Mouse (Mus musculus) cerebellum, postnatal 10 days (tissue): ENCODE results near the gene Olfr148.

Source experiments
- DNase-seq, 2 experiments: peaks; one replicate each; pipeline ENCODE4 v3.0.0; 2021; ENCODE audit warnings: mixed read lengths in 2 of 2

Gene Olfr148

GRCm38 (mm10) chr9:39610355-39610754 is at the start of gene Olfr148:
Gene Olfr148 (plus strand): TSS chr9:39610655.
- DNase-seq, result no peak

- DNase-seq, result no peak
Measured at GRCm38 (mm10) chr9:39575469-39575868, 35.0 kb upstream of the Olfr148 start, which contains the start of gene Olfr959. Gene Olfr959 (minus strand): TSS chr9:39575569.

GRCm38 (mm10) chr9:39577050-39577449 is 33.4 kb upstream of the Olfr148 start:
- DNase-seq, result no peak

GRCm38 (mm10) chr9:39602536-39603332 is 7.7 kb upstream of the Olfr148 start:
- peak; percentile 19 to 37 for DNase-seq

DNA sequence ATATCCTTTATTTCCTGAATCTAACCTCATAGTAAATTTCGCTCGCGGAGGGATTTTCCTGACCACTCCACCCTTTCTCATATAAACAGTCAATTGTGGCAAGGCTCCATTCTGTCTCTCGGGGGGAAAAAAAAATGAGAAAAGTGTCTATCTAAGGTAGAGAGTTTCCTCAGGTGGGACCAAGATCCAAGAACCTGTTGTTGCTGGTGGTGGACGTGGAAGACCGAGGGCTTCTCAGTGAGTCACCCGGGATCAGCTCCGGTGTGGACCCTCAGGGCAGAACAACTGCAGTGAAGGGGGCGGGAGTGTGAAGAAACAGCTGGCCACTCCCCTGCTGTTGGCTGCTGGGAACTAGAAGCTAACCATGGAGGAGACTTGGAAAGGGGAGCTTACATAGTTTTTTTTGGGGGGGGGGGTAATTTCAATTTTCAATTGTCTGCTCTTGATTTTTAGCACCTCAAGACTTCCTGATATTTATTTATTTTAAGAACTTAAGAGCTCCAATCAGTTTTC is 7.1 kb upstream of the Olfr148 start:
- peak; percentile 3 to 8 for DNase-seq

DNA sequence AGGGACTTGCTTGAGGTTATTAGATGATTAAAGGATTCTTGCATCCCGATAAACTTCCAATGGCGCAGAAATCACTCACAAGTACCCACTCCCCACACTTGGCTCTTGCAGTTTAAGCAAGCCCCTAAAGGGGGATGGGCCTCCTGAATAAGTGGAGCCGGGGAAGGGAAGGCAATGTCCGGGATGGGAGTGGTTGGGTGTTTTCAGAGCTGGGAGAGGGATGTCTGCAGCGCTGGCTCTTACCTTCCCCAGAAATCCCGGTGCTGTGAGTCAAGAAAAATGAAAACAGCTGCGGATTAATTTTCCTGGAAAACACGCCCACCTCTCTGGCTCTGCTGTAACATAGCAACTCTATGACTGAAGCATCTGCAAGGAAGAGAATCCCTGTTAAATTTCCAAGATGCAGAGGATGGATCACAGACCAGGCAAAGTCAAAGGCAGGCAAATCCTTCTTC is 6.4 kb upstream of the Olfr148 start, which contains the start of gene AW551984:
Gene AW551984, minus strand, starts transcription at position 405 of the 455 bp plus-strand sequence.
- DNase-seq, result peak; percentile 1 to 4

- DNase-seq, result no peak
Measured at GRCm38 (mm10) chr9:39608497-39608896, 2.0 kb upstream of the Olfr148 start.

DNA sequence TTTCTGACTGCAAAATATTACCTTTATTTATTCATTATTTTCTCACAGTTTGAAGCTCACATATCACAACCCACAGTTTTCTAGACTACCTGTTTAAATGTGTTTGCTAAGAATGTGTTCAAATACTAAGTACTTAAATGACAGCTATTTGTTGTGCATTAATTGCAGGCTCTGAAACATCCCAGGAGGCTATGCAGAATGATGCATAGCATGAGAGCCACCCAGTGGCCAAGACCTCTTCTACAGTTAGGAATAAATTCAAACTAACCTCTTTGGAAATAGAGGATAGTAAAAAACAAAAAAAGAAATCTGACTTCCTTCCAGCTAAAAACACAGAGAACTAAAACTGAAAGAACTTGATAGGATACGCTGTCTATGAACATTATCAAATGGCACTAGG is 1.5 kb downstream of the Olfr148 start:
- DNase-seq, result peak; percentile 50 to 56

- no peak for DNase-seq
Measured at GRCm38 (mm10) chr9:39621073-39621472, 10.6 kb downstream of the Olfr148 start, which contains the start of gene Olfr960. Gene Olfr960 (plus strand): TSS chr9:39621373.

DNA sequence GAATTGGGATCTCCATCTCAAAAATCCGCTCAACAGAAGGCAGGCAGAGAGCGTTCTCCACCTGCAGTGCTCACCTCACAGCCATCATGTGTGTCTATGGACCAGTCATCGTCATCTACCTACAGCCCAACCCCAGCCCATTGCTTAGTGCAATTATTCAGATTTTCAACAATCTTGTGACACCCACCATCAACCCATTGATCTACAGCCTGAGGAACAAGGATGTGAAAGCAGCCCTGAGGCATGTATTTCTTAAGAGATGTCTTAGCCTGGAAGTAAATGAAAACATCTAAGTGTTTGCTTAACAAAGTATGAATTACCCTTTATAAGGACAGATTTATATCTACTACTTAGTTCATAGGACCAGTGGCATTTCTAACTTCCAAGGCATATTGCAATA is 13.3 kb downstream of the Olfr148 start:
- no peak for DNase-seq

DNA sequence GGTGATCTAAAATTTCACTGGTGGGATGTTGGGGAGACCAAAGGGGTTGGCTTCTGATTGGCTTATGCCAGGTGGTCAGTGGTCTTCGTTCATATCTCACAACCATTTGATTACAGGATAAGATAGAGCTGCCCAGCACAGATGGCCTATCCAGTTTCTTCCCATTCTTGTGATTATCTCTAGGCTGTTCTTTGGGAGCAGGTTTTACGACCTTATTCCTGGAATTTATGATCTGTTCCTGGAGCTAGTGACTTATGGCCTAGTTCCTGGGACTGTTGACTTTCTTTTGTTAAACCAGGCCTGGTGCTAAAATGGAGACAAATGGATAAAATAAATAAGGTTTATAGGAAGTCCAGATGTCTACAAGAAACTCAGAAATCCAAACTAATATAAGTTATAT is 14.3 kb downstream of the Olfr148 start:
- DNase-seq, result no peak

- no peak for DNase-seq
Measured at GRCm38 (mm10) chr9:39629069-39629468, 18.6 kb downstream of the Olfr148 start.

DNA sequence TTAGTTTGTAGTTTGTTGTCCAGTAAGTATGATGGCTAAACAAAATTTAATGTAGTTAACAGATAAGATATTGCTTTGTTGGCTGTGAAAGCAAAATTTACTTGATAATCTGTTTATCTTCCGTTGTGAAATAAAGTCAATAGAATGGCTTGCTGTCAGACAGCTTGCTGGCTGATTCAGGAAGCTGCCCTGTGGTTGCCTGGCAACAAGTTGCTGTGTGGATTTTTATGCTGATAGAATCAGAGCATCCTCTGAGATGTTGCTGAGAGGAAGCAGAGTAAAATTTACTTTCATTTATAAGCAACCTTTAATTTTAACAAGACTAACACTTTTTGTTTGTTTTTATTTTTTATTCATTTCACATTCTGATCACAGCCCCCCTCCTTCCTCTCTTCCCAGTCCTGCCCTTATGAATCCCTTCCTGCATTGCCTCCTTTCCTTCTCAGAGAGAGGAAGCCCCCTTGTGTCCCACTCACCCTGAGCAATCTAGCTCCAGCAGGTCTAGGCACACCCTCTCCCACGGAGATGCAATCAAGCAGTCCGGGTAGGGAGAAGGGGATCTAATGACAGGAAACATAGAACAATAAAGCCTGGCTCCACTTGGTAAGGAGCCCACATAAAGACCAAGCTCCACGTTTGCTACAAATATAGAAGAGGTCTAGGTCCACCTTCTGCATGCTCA is 23.6 kb downstream of the Olfr148 start:
- DNase-seq, result no peak

GRCm38 (mm10) chr9:39644785-39645184 is 34.3 kb downstream of the Olfr148 start, which contains the start of gene Olfr961:
Gene Olfr961 (plus strand): TSS chr9:39645085.
- no peak for DNase-seq

GRCm38 (mm10) chr9:39647382-39647781 is 36.9 kb downstream of the Olfr148 start:
- DNase-seq, result no peak

- no peak for DNase-seq
Measured at GRCm38 (mm10) chr9:39654756-39655396, 44.4 kb downstream of the Olfr148 start.
